Mouse (Mus musculus) lung, postnatal 14 days (tissue): ENCODE data around the gene Gbp4.
"Not testable (repeated sequence)": the region's sequence is repeated elsewhere in the genome, so short reads cannot be mapped to it uniquely, and the experiment has no call there.

ENCODE experiments used
- DNase-seq: peaks from one replicate; pipeline ENCODE4 v3.0.0; 2021

Gbp4 gene

DNA sequence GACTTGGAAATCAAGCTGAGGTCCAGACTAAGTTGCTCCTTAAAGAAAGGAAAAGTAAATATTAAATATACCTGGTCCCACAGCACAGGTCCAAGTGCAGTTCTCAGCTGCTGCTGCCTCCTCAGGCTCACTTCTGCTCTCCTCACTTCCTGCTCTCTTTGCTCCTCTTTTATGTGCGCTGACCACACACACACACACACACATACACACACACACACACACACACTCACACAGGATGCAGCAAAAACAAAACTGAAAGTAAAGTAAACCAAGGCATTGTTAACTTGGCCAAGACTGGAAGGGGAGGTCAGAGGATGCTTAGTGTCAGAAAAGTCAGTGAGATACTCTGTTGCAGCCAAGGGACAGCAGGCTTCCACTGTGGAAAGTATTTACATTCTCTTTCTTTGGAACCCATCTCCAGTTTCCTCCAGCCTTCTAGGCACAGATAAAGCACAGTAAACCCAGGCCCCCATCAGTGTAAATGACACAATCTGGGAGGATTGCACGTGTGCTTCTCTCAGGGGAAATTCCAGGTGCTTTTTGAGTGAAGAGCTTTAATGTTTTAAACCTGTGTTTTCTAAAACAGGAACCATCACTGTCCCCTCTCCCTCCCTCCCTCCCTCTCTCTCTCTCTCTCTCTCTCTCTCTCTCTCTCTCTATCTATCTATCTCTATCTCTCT, at the start of gene Gbp4, which contains the start of the genes Gbp9 and Gbp8:
TSS of gene Gbp4 (minus strand) at position 178 of the 680 bp plus-strand sequence.
TSS of gene Gbp9 (minus strand) at position 131 of the 680 bp plus-strand sequence.
TSS of gene Gbp8 (minus strand) at position 132 of the 680 bp plus-strand sequence.
- peak; percentile 49 for DNase-seq

DNA sequence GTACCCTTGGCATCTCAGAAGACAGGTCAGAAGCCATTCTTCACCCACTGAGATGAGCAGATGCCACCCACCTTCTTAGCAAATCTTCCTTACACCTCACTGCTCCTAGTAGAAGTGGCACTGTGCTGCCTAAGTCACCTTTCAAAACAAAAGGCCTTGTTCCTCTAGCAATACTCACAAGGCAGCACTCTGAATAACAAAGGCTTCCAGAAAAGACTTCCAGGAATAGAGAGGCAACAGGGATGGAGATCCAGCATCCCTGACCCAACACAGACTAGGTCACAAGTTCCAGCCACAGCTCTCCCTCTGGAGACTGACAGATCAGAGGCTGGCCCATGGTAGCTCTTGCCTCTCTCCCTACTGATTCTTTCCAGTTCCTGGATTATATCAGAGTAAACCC, 42.1 kb upstream of the Gbp4 start:
- no peak for DNase-seq

GRCm38 (mm10) chr5:105156582-105156981, 17.2 kb upstream of the Gbp4 start:
- DNase-seq = no peak

GRCm38 (mm10) chr5:105154049-105154448, 14.7 kb upstream of the Gbp4 start:
- DNase-seq = no peak

GRCm38 (mm10) chr5:105148062-105148461, 8.7 kb upstream of the Gbp4 start:
- DNase-seq = not testable (repeated sequence)

GRCm38 (mm10) chr5:105146447-105146846, 7.1 kb upstream of the Gbp4 start:
- no peak for DNase-seq

GRCm38 (mm10) chr5:105145731-105146130, 6.3 kb upstream of the Gbp4 start:
- not testable (repeated sequence) for DNase-seq

GRCm38 (mm10) chr5:105140089-105140810, 864 bp upstream of the Gbp4 start:
- not testable (repeated sequence) for DNase-seq

DNA sequence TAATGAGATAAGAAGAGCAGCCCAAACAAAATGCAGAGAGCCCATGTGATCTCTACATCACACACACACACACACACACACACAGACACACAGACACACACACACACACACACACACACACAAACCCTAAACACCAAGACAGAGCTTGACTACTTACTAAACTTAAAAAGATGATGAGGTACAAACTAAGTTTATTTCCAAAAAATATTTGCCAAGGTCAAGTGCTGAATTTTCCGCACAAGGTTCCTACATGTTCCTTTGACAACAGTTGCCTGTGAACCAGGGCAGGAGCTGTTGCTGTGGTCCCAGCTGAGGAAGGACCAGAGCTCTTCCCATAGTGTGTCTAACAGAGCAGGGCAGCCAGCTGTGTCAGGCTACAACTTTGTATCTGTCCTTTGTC, 480 bp downstream of the Gbp4 start:
- DNase-seq = no peak

DNA sequence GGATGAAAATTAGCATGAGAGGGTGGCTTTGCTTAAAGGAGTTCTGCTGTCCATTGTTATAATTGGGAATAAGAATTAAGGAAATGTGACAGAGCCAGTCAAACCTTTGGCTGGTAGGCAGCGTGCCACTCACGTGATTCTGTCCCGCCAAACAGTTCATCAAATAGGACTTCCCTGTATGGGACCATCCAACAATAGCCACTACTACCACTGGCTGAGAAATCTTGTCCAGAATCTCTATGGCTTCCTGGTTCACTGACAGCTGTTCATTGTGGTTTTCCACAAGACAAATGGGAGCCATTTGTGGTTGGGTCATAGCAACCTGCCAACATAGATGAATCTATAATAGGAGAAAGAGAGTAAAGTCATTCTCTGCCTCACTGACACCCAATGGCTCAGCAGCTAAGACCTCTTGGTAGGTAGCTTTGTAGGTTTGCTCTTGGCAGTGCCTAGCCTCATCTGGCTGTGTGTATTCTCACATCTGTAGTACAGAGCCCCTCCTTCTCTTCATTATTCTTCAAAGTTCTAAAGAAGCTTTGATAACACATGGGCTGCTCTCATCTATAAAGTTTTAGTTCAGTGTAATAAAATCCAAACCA, 2.6 kb downstream of the Gbp4 start:
- DNase-seq = not testable (repeated sequence)

DNA sequence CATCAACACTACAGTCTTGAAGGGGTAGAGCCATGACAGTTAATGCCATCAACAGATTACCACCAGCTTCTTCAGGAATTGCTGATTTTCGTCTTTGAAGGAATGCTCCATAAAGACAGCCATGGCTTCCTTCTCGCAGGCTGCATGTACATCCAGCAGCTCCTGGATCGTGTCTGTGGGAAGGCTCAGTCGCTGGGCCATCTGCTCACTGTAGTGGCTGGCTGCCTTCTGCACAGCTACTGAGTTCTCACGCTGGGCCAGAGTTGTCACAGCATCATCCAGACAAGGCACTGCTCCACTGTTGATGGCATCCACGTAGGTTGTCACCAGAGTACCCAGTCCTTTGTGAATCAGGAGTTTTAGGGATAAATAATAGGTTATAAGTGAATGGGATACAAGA, 17.7 kb downstream of the Gbp4 start:
- DNase-seq = not testable (repeated sequence)

GRCm38 (mm10) chr5:105115740-105116139, 23.6 kb downstream of the Gbp4 start:
- no peak for DNase-seq

- DNase-seq = no peak
Observed at GRCm38 (mm10) chr5:105114696-105115095, 24.7 kb downstream of the Gbp4 start.

- no peak for DNase-seq
Observed at GRCm38 (mm10) chr5:105113656-105114055, 25.7 kb downstream of the Gbp4 start.

- DNase-seq = peak; percentile 69
Observed at GRCm38 (mm10) chr5:105110271-105110852, 29.0 kb downstream of the Gbp4 start.

DNA sequence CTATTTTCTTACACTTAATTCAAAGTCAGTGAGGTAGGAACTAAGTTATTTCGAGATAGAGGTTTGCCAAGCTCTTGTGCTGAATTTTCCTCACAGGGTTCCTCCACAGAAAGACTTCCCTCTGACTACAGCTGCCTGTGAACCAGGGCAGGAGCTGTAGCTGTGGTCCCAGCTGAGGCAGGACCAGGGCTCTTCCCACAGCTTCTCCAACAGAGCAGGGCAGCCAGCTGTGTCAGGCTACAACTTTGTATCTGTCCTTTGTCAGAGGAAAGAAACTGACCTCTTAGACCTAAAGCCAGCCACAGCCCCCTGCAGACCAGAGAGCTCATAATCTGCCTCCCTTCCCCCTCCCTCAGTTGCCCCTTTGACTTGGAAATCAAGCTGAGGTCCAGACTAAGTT, 29.6 kb downstream of the Gbp4 start:
- peak; percentile 5 for DNase-seq

- DNase-seq = not testable (repeated sequence)
Observed at GRCm38 (mm10) chr5:105105689-105106088, 33.7 kb downstream of the Gbp4 start.

DNA sequence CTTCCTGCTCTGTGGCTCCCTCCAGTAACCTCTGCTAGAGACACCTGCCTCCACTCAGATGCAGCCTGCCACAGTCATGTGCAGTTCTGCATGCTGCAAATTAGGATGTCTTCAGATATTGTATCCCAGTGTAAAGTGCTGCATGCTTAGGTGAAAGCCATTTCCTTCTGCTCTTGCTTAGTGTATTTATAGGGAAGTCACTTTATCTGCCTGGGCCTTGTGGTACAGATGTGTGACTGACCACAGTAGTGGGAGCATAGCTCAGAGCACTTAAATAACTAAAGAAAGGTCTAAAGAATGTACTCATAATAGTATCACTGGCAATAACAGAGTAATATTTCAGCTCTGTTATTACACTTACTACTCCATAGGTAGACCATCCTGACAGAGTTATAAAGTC, 57.5 kb downstream of the Gbp4 start:
- no peak for DNase-seq

- DNase-seq = not testable (repeated sequence)
Observed at GRCm38 (mm10) chr5:105068356-105068755, 71.0 kb downstream of the Gbp4 start.
